Mouse (Mus musculus) heart, postnatal 25 days (tissue): ENCODE data around the gene Mapk12. TPM values are rescaled to one million over a fixed set of nuclear protein-coding genes. Genes with fewer than 3 reads are reported as not detected.

Experiments
- DNase-seq: peaks from one replicate; pipeline ENCODE4 v3.0.0; 2022; ENCODE audit warnings: low spot score
- intact Hi-C: fragments of 180-260 bp; cut with DNase I; formaldehyde crosslinking; loops from one replicate; pipeline ENCODE4 v1.15.1; 2025
- microRNA-seq: library from miRNA; unstranded; fragments of <30 nt; microRNA quantifications from one replicate; pipeline ENCODE4 v1.2.0, GENCODE M21; 2022
- total RNA-seq, 2 experiments: library from RNA; stranded (reverse); gene quantifications; 2 replicates each; pipeline ENCODE4 v1.2.3; 2021

Gene Mapk12
- total RNA-seq, 2 experiments from 2014 or later, result 20.1 to 22.3 TPM

- intact Hi-C loops, result no loop called here
- no peak for DNase-seq
Observed at GRCm38 (mm10) chr15:89106073-89106472, 34.4 kb downstream of the Mapk12 start.

- DNase-seq, result no peak
- intact Hi-C loops, result no loop called here
Observed at GRCm38 (mm10) chr15:89104425-89104824, 36.1 kb downstream of the Mapk12 start.

- no peak for DNase-seq
- intact Hi-C loops, result no loop called here
Observed at GRCm38 (mm10) chr15:89103921-89104320, 36.6 kb downstream of the Mapk12 start.

- intact Hi-C loops, result no loop called here
- DNase-seq, result no peak
Observed at GRCm38 (mm10) chr15:89102646-89103045, 37.9 kb downstream of the Mapk12 start.

- DNase-seq, result no peak
- intact Hi-C loops, result no loop called here
Observed at GRCm38 (mm10) chr15:89100823-89101222, 39.7 kb downstream of the Mapk12 start.

GRCm38 (mm10) chr15:89098616-89099015 is 41.9 kb downstream of the Mapk12 start:
- intact Hi-C loops, result no loop called here
- no peak for DNase-seq

- intact Hi-C loops, result no loop called here
- DNase-seq, result no peak
Observed at GRCm38 (mm10) chr15:89097450-89097849, 43.1 kb downstream of the Mapk12 start.

GRCm38 (mm10) chr15:89092181-89092580 is 48.3 kb downstream of the Mapk12 start:
- DNase-seq, result no peak
- intact Hi-C loops, result no loop called here

GRCm38 (mm10) chr15:89090662-89091061 is 49.8 kb downstream of the Mapk12 start:
- DNase-seq, result no peak
- intact Hi-C loops, result no loop called here

- intact Hi-C loops, result no loop called here
- no peak for DNase-seq
Observed at GRCm38 (mm10) chr15:89089248-89090051, 51.1 kb downstream of the Mapk12 start.

GRCm38 (mm10) chr15:89088607-89089247 is 51.8 kb downstream of the Mapk12 start, which contains the start of gene Selenoo:
Gene Selenoo, plus strand, starts transcription at chr15:89089084.
- intact Hi-C loops, result no loop called here
- DNase-seq, result peak; percentile 86

- intact Hi-C loops, result no loop called here
- DNase-seq, result no peak
Observed at GRCm38 (mm10) chr15:89084826-89085225, 55.7 kb downstream of the Mapk12 start.

GRCm38 (mm10) chr15:89083906-89084305 is 56.6 kb downstream of the Mapk12 start:
- no peak for DNase-seq
- intact Hi-C loops, result no loop called here

Small RNAs within 50 kb of the gene (microRNA-seq; reads per million reads assigned to microRNA genes)
- gene Mir6958 (0.83 reads per million), gene Mir7118 (not detected)

Other genes starting within 250 kb of the Mapk12 start
- gene Ttll8, start 186.3 kb downstream of the Mapk12 start, total RNA-seq, result not detected
- not detected for gene Mlc1, start 161.7 kb downstream of the Mapk12 start, total RNA-seq
- gene Mov10l1, start 157.8 kb downstream of the Mapk12 start, total RNA-seq, result 10 to 100 TPM; 76.7 to 85.6 TPM
- gene Panx2, start 81.0 kb downstream of the Mapk12 start, total RNA-seq, result 1 to 10 TPM; 1.4 to 1.6 TPM
- gene Trabd, start 65.6 kb downstream of the Mapk12 start, total RNA-seq, result 10 to 100 TPM; 44.2 to 45.5 TPM
- gene Selenoo, start 51.6 kb downstream of the Mapk12 start, total RNA-seq, result 10 to 100 TPM; 15.1 to 15.2 TPM
- 1 to 10 TPM; 8.8 to 9.4 TPM for gene Tubgcp6, start 17.6 kb downstream of the Mapk12 start, total RNA-seq
- 1 to 10 TPM; 7.4 to 8.3 TPM for gene Hdac10, start 12.0 kb downstream of the Mapk12 start, total RNA-seq
- 1 to 10 TPM; 1.4 to 2.1 TPM for gene Mapk11, start 8.9 kb upstream of the Mapk12 start, total RNA-seq
- 10 to 100 TPM; 81.5 to 86.1 TPM for gene Plxnb2, start 40.1 kb upstream of the Mapk12 start, total RNA-seq
- gene Dennd6b, start 55.8 kb upstream of the Mapk12 start, total RNA-seq, result 1 to 10 TPM; 8.4 to 8.7 TPM
- gene Ppp6r2, start 70.8 kb upstream of the Mapk12 start, total RNA-seq, result 10 to 100 TPM; 63.4 to 65.0 TPM
- 10 to 100 TPM; 58.3 to 64.4 TPM for gene Sbf1, start 174.6 kb upstream of the Mapk12 start, total RNA-seq
- not detected for gene Adm2, start 182.0 kb upstream of the Mapk12 start, total RNA-seq
- not detected for gene Miox, start 193.7 kb upstream of the Mapk12 start, total RNA-seq
- gene Lmf2, start 215.0 kb upstream of the Mapk12 start, total RNA-seq, result 10 to 100 TPM; 30.6 to 31.8 TPM
- gene Ncaph2, start 215.0 kb upstream of the Mapk12 start, total RNA-seq, result 10 to 100 TPM; 52.0 to 60.4 TPM
- 10 to 100 TPM; 23.0 to 24.2 TPM for gene Sco2, start 233.1 kb upstream of the Mapk12 start, total RNA-seq
- under 1 TPM; 0.44 to 0.64 TPM for gene Tymp, start 236.3 kb upstream of the Mapk12 start, total RNA-seq
- 1 to 10 TPM; 1.3 TPM for gene Odf3b, start 238.6 kb upstream of the Mapk12 start, total RNA-seq
- gene Klhdc7b, start 244.2 kb upstream of the Mapk12 start, total RNA-seq, result not detected